Mouse (Mus musculus): ENCODE measurements around the gene Pgf. TPM values are rescaled to one million over a fixed set of nuclear protein-coding genes. Genes with fewer than 3 reads are reported as not detected.
A peak's percentile ranks its signal among the peaks of the same experiment; 100 is the strongest.

Pgf gene
- polyA plus RNA-seq, 1 experiment from 2014 or later: 7.9 TPM

DNA sequence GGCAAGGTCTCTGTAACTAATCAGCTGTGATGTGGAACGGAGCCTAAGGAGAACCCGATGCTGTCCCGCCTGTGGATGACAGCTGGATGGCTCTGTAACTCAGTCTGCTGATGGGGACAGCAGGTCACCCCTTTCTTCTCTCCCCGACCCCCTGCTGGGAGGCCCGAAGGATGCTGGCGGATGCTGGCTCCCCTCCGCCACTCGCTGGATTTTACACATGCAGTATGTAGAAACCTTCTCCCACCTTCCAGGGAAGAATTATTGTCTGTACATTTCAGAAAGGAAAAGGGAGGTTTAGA is 4.7 kb upstream of the Pgf start:
- no peaks in the 10 kb centered on the region for H3K27me3 ChIP-seq (ENCODE audit: control insufficient read depth, insufficient read depth, low read length)
- H3K4me3 ChIP-seq (ENCODE audit: low read depth, low read length): no peak overlapping the region
- no peak overlapping the region for H3K4me2 ChIP-seq (ENCODE audit: low read depth, low read length)
- no peak overlapping the region for H3K9ac ChIP-seq (replicated peaks; ENCODE audit: low read depth, low read length)
- H3K4me1 ChIP-seq (ENCODE audit: control insufficient read depth, insufficient read depth, low read length): peaks cover 7% of the 10 kb centered on the region; the same call in 1 of the 2 replicates
- no peak overlapping the region for H3K27ac ChIP-seq (ENCODE audit: low read depth, low read length)
- ATAC-seq (ENCODE audit: low read depth): 0 out of 2 replicates have a peak, but pooled peaks have one; percentile 14
- H3K36me3 ChIP-seq (ENCODE audit: control insufficient read depth, insufficient read depth, low read length): no peaks in the 10 kb centered on the region
- H3K9me3 ChIP-seq (ENCODE audit: control insufficient read depth, low read length): no peaks in the 10 kb centered on the region
- WGBS: 3% methylated on average over 8 of the region's 8 CpGs

DNA sequence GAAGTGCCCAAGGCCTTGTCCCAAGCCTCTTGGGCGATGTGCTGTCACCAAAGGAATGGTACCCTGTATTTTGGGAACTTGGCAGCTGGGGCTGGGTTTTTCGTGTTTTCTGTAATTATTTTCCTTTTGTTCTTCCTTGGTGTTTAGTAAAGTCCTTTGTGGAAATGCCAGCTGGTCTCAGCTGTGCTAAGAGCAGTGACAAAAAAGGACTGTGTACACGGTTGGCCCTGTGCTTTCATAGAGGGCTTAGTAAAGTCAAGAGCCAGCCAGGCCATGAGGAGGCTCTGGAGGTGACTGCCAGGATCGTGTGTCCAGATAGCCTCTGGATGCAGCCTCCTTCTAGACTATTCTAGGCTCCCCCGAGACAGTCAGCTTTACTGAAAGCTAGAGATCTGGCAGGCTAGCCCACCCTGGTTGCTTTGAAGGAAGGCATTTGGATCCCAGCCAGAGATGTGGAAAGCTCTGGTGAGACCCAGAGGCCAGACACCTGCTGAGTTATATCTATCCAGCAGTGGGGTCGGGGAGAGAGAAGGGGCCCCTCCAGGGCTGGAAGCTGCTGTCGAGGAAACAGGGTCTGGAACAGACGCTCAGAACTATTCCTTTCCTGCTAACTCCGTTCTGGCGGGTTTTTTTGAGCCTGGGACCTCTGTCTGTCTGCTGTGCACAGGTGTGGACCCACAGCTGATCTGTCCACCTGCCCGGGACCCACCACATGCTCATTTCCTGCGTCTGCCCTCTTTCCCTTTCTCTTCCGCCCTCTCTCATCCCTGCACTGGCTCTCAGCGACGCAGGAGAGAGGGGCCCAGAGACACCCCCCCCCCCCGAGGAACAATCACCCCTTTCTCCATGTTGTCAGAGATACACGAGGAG is 4.1 kb upstream of the Pgf start:
- 20% methylated on average over 17 of the region's 17 CpGs for WGBS
- Histone ChIP-seq H3K9me3 (ENCODE audit: control insufficient read depth, low read length) (no peaks in the 10 kb centered on the region), H3K4me1 (ENCODE audit: control insufficient read depth, insufficient read depth, low read length) (peaks cover 12% of the 10 kb centered on the region; the same call in 1 of the 2 replicates), H3K27ac (ENCODE audit: low read depth, low read length) (no peak overlapping the region), H3K4me3 (ENCODE audit: low read depth, low read length) (no peak overlapping the region), H3K36me3 (ENCODE audit: control insufficient read depth, insufficient read depth, low read length) (no peaks in the 10 kb centered on the region), H3K27me3 (ENCODE audit: control insufficient read depth, insufficient read depth, low read length) (no peaks in the 10 kb centered on the region), H3K9ac (replicated peaks; ENCODE audit: low read depth, low read length) (no peak overlapping the region), H3K4me2 (ENCODE audit: low read depth, low read length) (no peak overlapping the region)
- peak; percentile 23; the same call in 1 of the 2 replicates for ATAC-seq (ENCODE audit: low read depth)

DNA sequence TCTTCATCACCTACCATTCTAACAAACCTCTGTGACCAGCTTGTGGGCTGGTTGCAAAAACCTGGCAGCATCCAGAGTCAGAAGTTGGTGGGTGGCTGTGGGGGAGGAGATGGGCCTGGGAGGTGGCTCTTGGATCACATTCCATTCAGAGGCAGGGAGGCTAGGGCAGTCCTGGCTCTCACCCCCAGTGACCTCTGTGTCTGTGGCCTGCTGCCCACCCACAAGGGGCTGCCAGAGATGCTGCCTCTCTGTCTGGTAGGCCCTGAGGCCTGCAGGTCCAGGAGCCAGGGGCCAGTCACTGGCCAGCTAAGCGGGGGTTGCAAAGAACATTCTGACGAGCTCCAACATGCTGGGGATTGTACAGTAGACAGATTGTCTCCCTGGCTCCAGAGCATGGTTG is 704 bp upstream of the Pgf start:
- Histone ChIP-seq H3K4me1 (ENCODE audit: control insufficient read depth, insufficient read depth, low read length) (peaks cover 24% of the 10 kb centered on the region; the same call in 1 of the 2 replicates), H3K27ac (ENCODE audit: low read depth, low read length) (no peak overlapping the region), H3K36me3 (ENCODE audit: control insufficient read depth, insufficient read depth, low read length) (no peaks in the 10 kb centered on the region), H3K9me3 (ENCODE audit: control insufficient read depth, low read length) (no peaks in the 10 kb centered on the region), H3K4me3 (ENCODE audit: low read depth, low read length) (no peak overlapping the region), H3K9ac (replicated peaks; ENCODE audit: low read depth, low read length) (no peak overlapping the region), H3K4me2 (ENCODE audit: low read depth, low read length) (no peak overlapping the region), H3K27me3 (ENCODE audit: control insufficient read depth, insufficient read depth, low read length) (no peaks in the 10 kb centered on the region)
- ATAC-seq (ENCODE audit: low read depth): no peak
- 88% methylated on average over 2 of the region's 2 CpGs for WGBS

DNA sequence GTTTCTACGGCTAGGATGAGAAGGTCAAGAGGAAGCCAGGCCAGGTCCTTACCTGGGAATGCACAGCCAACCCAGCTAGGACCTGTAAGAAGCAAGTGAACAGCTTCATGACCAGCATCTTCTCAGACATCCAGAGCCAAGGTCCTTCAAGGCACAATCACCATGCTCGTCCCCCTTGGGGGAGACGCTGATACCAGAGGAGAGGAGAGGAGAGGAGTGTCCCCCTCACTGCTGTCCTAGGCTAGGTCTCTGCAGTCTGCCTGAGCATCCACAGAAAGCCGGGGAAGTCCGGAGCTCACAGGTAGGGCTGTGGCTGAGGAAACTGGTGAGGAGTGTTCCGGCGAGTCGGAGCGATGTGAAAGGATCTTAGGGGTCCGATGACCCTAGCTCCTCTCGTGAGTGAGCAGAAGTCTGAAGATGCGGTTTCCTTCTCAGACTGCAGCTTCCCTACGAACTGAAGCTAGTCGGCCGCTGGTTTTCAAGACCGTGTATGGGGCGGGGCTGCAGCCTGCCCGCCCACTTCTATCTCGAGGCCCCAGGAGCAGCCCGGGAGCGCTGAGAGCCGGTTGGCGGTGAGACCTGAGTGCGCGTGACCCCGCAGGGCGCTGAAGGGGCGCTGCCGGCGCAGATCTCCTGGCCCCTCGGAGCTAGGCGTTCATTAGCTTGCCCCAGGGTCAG is 605 bp downstream of the Pgf start:
- Histone ChIP-seq H3K36me3 (ENCODE audit: control insufficient read depth, insufficient read depth, low read length) (no peaks in the 10 kb centered on the region), H3K27ac (ENCODE audit: low read depth, low read length) (no peak overlapping the region), H3K9ac (replicated peaks; ENCODE audit: low read depth, low read length) (peak overlapping the region; percentile 8), H3K4me3 (ENCODE audit: low read depth, low read length) (peak overlapping the region; percentile 16), H3K4me2 (ENCODE audit: low read depth, low read length) (peak overlapping the region; percentile 51), H3K9me3 (ENCODE audit: control insufficient read depth, low read length) (no peaks in the 10 kb centered on the region), H3K27me3 (ENCODE audit: control insufficient read depth, insufficient read depth, low read length) (no peaks in the 10 kb centered on the region), H3K4me1 (ENCODE audit: control insufficient read depth, insufficient read depth, low read length) (peaks cover 19% of the 10 kb centered on the region; the same call in 1 of the 2 replicates)
- 5% methylated on average over 32 of the region's 32 CpGs for WGBS
- no peak for ATAC-seq (ENCODE audit: low read depth)

DNA sequence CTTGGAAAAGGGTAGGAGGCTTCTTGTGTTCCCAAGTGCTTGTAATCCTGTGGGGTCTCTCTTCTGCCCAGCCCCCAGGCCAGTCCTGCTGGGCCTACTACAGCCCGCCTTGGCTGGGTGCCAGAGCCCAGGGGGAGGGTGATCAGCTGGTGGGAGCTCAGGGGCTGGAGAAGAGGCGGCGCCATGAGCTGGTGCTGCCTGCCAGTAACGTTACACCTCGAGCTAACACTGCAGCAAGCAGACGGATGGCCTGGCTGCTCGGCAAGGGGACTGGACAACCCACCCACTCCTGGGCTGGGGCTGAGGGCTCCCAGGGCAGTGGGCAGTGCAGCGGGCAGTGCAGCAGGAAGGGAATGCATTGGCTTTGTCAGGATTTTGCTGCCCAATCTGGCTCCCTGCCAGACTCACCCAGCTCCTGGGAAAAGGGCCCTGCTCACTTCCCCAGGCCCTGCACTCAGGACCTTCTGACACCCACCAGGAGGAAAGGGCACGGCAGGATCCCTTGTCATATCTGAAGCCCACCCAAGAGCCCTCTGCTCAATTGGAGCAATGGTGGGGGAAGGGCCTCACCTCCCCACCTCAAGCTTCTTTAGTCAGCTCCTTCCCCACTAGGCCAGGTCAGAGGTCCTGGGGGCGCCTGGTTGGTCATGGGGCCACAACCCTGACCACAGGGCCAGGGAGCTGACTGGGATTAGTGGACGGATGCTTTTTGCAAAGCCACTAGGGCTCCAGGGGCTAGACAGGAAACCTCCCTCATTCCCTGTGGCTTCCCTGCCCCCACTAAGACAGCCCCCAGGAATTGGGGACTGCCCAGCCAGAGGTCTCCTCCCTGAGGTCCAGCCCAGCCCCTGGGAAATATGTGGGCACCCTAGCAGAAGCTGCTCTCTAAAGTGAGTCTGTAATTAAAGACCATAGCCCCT is 1.4 kb downstream of the Pgf start:
- Histone ChIP-seq H3K9ac (replicated peaks; ENCODE audit: low read depth, low read length) (0 out of 2 replicates have a peak overlapping the region, but pooled peaks have one; percentile 4), H3K9me3 (ENCODE audit: control insufficient read depth, low read length) (no peaks in the 10 kb centered on the region), H3K4me2 (ENCODE audit: low read depth, low read length) (peak overlapping the region; percentile 51), H3K36me3 (ENCODE audit: control insufficient read depth, insufficient read depth, low read length) (no peaks in the 10 kb centered on the region), H3K4me1 (ENCODE audit: control insufficient read depth, insufficient read depth, low read length) (peaks cover 19% of the 10 kb centered on the region; the same call in 1 of the 2 replicates), H3K4me3 (ENCODE audit: low read depth, low read length) (peak overlapping the region; percentile 16), H3K27me3 (ENCODE audit: control insufficient read depth, insufficient read depth, low read length) (no peaks in the 10 kb centered on the region), H3K27ac (ENCODE audit: low read depth, low read length) (0 out of 2 replicates have a peak overlapping the region, but pooled peaks have one; percentile 17)
- ATAC-seq (ENCODE audit: low read depth): peak; percentile 82
- WGBS: 13% methylated on average over 11 of the region's 11 CpGs

DNA sequence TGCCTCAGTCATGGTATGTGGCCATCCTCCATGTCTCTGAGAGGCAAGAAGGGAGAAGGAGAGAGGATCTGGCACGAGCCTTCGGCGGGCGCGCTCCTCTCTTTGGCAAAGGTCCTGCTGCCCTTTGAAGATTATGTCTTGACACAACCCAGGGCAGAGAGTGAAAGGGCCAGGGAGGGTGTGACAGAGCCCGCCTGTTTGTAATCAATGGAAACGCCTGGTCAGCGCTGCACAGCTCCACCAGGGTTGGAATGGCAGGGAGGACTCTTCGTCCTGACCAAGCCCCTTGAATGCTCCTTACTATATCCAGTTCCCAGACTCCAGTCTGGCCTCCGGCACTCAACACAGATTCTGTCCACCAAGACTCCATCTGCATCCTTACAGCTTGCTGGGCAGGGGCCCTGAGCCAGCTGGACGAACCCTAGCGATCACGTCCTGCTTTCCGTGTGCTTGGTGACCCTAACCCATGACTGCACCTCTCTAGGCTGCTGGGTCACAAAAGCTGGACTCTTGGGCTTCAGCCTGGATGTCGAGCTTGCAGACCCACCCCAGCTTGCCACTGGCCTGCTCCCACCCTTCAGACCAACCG is 2.4 kb downstream of the Pgf start:
- H3K9ac ChIP-seq (replicated peaks; ENCODE audit: low read depth, low read length): 0 out of 2 replicates have a peak overlapping the region, but pooled peaks have one; percentile 28
- H3K36me3 ChIP-seq (ENCODE audit: control insufficient read depth, insufficient read depth, low read length): no peaks in the 10 kb centered on the region

DNA sequence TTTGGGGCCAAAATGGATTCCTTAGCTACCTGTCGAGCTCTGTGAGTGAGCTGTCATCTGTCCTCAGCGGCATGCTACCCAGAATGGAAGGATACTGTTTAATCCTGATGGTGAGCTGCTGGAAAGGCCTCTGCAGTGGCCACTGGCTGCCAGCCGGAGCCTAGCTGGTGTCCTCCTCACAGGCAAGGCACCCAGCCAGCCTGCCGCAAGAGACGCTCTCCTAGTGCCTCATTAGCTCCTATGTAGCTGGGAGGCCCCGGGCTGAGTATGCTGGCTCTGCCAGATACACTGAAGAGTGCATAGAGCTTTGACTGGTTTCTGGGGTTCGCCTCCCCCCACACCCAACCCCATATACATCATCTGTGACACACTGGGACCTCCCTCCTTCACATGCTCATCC is 3.6 kb downstream of the Pgf start:
- Histone ChIP-seq H3K9ac (replicated peaks; ENCODE audit: low read depth, low read length) (no peak overlapping the region), H3K4me2 (ENCODE audit: low read depth, low read length) (no peak overlapping the region), H3K4me3 (ENCODE audit: low read depth, low read length) (no peak overlapping the region), H3K27ac (ENCODE audit: low read depth, low read length) (no peak overlapping the region), H3K27me3 (ENCODE audit: control insufficient read depth, insufficient read depth, low read length) (no peaks in the 10 kb centered on the region), H3K4me1 (ENCODE audit: control insufficient read depth, insufficient read depth, low read length) (peaks cover 19% of the 10 kb centered on the region; the same call in 1 of the 2 replicates), H3K9me3 (ENCODE audit: control insufficient read depth, low read length) (no peaks in the 10 kb centered on the region), H3K36me3 (ENCODE audit: control insufficient read depth, insufficient read depth, low read length) (no peaks in the 10 kb centered on the region)
- 76% methylated on average over 7 of the region's 7 CpGs for WGBS
- no peak for ATAC-seq (ENCODE audit: low read depth)

More for the DNA sequence above, 2.4 kb downstream of the Pgf start:
- no peaks in the 10 kb centered on the region for H3K27me3 ChIP-seq (ENCODE audit: control insufficient read depth, insufficient read depth, low read length)
- H3K4me3 ChIP-seq (ENCODE audit: low read depth, low read length): peak overlapping the region; percentile 3; the same call in 1 of the 2 replicates
- no peaks in the 10 kb centered on the region for H3K9me3 ChIP-seq (ENCODE audit: control insufficient read depth, low read length)
- peak overlapping the region; percentile 51; the same call in 1 of the 2 replicates for H3K4me2 ChIP-seq (ENCODE audit: low read depth, low read length)
- WGBS: 53% methylated on average over 16 of the region's 16 CpGs
- no peak overlapping the region; the same call in 1 of the 2 replicates for H3K27ac ChIP-seq (ENCODE audit: low read depth, low read length)
- ATAC-seq (ENCODE audit: low read depth): no peak
- H3K4me1 ChIP-seq (ENCODE audit: control insufficient read depth, insufficient read depth, low read length): peaks cover 19% of the 10 kb centered on the region; the same call in 1 of the 2 replicates

DNA sequence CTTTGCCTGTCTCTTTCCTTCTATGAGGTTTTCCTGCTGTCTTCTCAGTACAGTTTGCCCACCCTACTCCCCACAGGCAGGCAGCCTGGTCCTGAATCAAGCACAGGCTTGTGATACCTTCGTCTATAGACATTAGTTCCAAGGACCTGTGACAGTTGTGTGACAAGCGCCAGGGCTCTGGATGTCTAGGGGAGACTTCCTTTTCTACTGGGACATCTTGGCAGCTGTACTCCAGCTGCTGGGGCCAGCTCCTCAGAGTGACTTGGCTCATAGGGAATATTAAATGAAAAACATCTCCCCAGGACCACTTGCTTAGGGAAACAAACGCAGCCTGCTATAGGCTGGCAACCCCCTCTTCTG is 6.7 kb downstream of the Pgf start:
- Histone ChIP-seq H3K27me3 (ENCODE audit: control insufficient read depth, insufficient read depth, low read length) (no peaks in the 10 kb centered on the region), H3K4me3 (ENCODE audit: low read depth, low read length) (no peak overlapping the region), H3K9ac (replicated peaks; ENCODE audit: low read depth, low read length) (no peak overlapping the region), H3K36me3 (ENCODE audit: control insufficient read depth, insufficient read depth, low read length) (no peaks in the 10 kb centered on the region), H3K27ac (ENCODE audit: low read depth, low read length) (no peak overlapping the region), H3K4me2 (ENCODE audit: low read depth, low read length) (no peak overlapping the region), H3K9me3 (ENCODE audit: control insufficient read depth, low read length) (no peaks in the 10 kb centered on the region), H3K4me1 (ENCODE audit: control insufficient read depth, insufficient read depth, low read length) (peaks cover 6% of the 10 kb centered on the region; the same call in 1 of the 2 replicates)
- ATAC-seq (ENCODE audit: low read depth): no peak
- WGBS: 87% methylated on average over 3 of the region's 3 CpGs
